Mouse (Mus musculus): Measurements from ENCODE around the gene Prcc.

GRCm38 (mm10) chr3:87855936-87856335 lies 29.5 kb downstream of the Prcc start:
- TF ChIP-seq CTCF (IDR thresholded peaks at IDR 0.05; ENCODE audit: low read depth) = no peak
- TF ChIP-seq EP300 (optimal IDR thresholded peaks at IDR 0.05) = no peak
